Mouse (Mus musculus) gastrocnemius, postnatal 14 days (tissue): ENCODE measurements at regions not wholly inside any gene's neighbourhood (a gene's known extent, or its start where the extent isn't known, plus 50 kb on each side); places are given as distances from the start of the nearest gene placed in this dataset.
A peak's percentile ranks its signal among the peaks of the same experiment; 100 is the strongest.
"Not testable (repeated sequence)": the region's sequence is repeated elsewhere in the genome, so short reads cannot be mapped to it uniquely, and the experiment has no call there.

Source experiments
- DNase-seq: peaks from one replicate; pipeline ENCODE4 v3.0.0; 2021; ENCODE audit warnings: mixed read lengths
- intact Hi-C: fragments of 180-260 bp; cut with DNase I; formaldehyde crosslinking; loops from one replicate; pipeline ENCODE4 v1.15.1; 2025; ENCODE audit warnings: low total_unique reads

- DNase-seq = no peak
- intact Hi-C loops = no loop called here
Observed at GRCm38 (mm10) chr15:93096335-93096734, 178.6 kb downstream of the Gxylt1 start.

DNA sequence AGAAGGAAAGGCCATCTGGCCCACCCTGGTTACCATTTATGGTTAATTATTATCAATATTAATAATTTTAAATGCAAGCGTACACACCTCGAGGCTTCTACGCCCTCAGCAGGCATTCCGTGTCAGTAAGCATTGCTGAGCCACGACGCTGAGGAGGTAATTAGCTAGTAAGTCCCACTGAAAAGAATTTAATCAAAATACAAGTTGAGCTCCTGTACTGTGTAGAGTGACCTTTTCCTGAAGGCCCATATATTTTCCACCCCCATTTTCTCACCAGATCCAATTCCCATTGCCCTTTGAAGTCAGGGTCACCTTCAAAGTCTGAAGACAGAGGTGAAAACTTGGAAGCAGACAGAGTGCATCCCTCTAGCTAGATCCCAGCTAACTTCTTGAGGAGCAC is 179.8 kb downstream of the Gxylt1 start:
- intact Hi-C loops = no loop called here

GRCm38 (mm10) chr15:93094202-93095135 is 180.5 kb downstream of the Gxylt1 start:
- no peak for DNase-seq
- intact Hi-C loops = loop anchor here (5.0 kb wide), 1 partner anchor 118 kb away; no protein-coding TSS in a partner anchor

More for the DNA sequence above, 179.8 kb downstream of the Gxylt1 start:
- no peak for DNase-seq

GRCm38 (mm10) chr15:93091396-93091795 is 183.6 kb downstream of the Gxylt1 start:
- intact Hi-C loops = loop anchor here (5.0 kb wide), 1 partner anchor 121 kb away; no protein-coding TSS in a partner anchor
- DNase-seq = no peak

GRCm38 (mm10) chr15:93089347-93089746 is 185.6 kb downstream of the Gxylt1 start:
- intact Hi-C loops = no loop called here
- DNase-seq = peak; percentile 55

GRCm38 (mm10) chr15:93084967-93085617 is 189.9 kb downstream of the Gxylt1 start:
- peak; percentile 4 for DNase-seq
- intact Hi-C loops = no loop called here

DNA sequence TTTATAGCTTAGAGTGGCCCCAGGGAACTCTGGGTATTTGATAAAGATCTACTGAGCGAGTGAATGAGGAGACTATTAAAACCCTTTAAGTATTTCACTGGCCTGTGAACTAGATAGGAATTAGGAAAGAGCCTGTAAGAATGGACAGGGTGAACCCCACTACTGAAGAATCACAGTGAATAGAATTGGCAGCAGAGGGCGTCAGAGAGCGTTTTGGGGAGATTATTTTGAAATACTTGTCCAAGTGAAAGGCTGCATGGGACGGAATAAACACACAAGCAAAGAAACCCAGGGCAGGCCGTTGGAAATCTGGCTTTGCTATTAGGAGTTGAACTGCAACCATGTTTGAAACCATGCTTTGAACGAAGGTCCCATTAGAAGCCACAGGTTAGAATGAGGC is 200.9 kb downstream of the Gxylt1 start:
- no peak for DNase-seq
- intact Hi-C loops = no loop called here

DNA sequence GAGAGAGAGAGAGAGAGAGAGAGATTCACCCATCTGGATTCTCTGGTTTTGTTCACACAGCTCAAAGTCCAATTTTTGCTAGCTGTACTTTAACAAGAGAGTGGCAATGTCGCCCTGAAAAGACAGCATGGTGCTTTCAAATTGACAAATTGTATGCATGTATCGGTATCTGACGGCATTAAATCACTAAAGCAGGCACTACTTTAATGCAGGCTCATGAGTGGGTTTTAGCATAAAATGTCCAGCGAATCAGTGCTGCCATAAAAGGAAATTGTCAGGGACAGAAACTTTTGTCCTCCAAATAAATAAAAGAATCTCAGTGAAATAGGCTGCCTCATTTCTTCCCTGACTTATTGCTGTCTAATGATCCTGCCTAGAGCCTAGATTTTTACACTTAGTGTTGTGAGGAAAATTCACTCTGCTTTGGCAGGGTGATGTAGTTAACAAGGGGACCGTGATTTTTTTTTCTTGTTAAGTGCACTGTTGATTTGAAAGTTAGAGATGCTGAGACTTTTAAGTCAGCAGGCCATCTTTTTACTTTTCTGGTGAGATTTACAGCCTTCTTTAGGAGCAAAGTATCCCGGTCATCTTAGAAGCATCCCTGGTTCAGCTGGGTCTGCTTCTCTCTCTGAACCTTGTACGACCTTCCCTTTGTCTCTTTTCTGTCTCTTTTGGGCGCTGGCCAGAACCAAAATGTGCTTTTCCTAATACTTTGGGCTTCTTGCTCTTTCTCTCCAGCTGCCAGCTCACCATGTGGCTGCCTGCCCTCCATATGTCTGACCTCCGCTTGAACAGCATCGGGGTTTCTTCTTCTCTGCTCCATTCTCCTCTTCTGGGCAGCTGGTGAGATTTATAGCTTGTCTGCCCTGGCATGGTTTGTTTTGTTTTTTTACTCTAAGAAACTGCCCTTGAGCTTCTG is 212.5 kb downstream of the Gxylt1 start:
- intact Hi-C loops = no loop called here
- peak; percentile 14 for DNase-seq

- intact Hi-C loops = no loop called here
- DNase-seq = no peak
Observed at GRCm38 (mm10) chr15:93053471-93053870, 221.5 kb downstream of the Gxylt1 start.

DNA sequence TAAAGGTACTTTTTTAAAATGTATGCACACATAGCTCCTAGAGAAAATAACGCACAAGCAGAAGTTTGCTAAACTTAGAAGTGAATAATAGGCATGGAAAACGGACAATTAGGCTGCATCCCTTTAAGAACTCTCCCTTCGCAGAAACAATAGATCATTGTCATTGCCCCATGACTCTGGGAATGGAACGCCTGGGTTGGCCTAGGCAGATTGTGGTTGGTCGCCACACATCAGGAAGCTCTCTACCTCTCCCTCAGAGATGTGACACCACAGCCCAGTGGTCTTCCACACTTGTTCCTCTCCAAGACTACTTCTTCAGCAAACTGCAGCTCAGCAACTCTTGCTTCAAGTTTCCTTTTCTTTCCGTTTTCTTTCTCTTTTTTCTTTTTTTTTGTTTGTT is 247.8 kb downstream of the Gxylt1 start:
- no peak for DNase-seq
- intact Hi-C loops = no loop called here

GRCm38 (mm10) chr15:93026456-93027078 is 248.4 kb downstream of the Gxylt1 start:
- no peak for DNase-seq
- intact Hi-C loops = no loop called here

DNA sequence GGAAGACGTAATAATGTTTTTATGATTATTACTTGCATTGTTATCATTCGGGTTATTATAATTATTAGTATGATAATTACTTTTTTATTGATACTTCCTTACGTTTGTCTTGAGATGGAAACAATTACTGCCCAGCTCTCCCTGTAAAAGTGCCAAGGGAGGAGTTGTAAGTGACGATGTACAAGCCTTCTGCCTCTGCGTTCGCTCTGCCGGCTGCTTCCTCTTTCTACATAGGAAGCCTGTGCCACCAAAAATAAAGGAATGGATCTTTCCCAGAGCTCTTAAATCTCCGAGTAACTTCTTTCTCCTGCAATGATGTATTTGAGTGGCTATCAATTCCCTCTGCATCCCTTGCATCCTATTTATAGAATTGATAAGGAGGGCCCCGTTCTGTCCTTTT is 249.2 kb downstream of the Gxylt1 start:
- intact Hi-C loops = no loop called here
- no peak for DNase-seq

DNA sequence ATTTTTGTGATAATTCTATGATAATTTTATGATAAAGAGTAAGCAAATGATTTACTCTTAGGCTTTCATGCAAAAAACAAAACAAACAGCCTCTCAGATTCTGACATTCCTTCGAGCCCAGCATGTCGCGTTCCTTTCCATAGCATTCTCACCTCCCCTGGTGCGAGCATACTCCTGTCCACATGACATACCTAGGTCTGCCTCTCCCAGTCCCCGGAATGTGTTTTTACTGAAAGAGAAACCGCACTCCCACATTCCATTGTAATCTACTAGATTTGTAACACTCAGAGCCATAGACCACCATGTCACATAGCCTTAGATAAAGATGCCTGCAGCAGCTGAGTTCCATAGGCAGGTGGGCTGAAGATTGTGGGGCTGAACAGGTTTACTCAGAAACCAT is 250.8 kb downstream of the Gxylt1 start:
- no peak for DNase-seq
- intact Hi-C loops = no loop called here

GRCm38 (mm10) chr15:93011166-93011565 is 263.8 kb downstream of the Gxylt1 start:
- intact Hi-C loops = no loop called here
- DNase-seq = no peak

DNA sequence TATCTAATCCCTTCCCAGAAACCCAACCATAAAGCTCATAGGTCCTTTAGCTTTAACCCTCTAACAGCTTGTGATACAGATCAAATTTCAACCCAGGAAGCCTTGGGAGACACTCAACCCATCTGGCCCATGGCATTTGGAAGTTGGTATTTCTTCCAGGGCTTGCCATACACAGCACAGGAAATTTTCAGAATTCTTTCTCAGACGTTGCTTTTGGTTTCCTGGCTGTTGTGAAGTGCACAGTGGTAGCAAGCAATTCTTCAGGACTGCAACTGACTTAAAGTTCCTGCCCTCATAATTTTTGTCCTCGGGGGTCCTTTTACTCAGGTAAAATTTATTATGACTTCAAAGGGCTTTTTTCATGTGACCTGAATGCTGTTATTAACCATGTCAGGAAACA is 264.4 kb downstream of the Gxylt1 start:
- intact Hi-C loops = no loop called here
- DNase-seq = no peak

GRCm38 (mm10) chr15:93005751-93006231 is 269.2 kb downstream of the Gxylt1 start:
- DNase-seq = no peak

GRCm38 (mm10) chr15:93005186-93005585 is 269.8 kb downstream of the Gxylt1 start:
- DNase-seq, intact Hi-C loops: not testable (repeated sequence)

More at GRCm38 (mm10) chr15:93005751-93006231, 269.2 kb downstream of the Gxylt1 start:
- intact Hi-C loops = no loop called here

DNA sequence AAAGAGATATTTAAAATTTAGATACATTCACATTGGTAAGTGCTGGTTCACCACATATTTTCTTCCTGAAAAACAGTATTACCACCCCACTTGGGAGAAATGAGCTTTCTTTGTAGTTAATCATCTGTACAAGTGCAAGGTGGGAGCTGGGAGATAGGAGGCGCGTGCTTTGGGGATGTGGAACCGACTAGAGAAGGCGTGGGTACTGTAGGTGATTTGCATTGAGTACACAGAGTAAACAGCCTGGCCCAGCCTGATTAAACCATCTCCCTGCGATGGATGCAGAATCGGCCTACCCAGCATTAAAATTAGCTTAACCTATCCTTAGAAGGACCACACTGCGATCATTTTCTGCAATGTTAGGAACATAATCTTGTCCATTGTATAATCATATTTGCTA is 270.4 kb downstream of the Gxylt1 start:
- DNase-seq = no peak
- intact Hi-C loops = no loop called here

DNA sequence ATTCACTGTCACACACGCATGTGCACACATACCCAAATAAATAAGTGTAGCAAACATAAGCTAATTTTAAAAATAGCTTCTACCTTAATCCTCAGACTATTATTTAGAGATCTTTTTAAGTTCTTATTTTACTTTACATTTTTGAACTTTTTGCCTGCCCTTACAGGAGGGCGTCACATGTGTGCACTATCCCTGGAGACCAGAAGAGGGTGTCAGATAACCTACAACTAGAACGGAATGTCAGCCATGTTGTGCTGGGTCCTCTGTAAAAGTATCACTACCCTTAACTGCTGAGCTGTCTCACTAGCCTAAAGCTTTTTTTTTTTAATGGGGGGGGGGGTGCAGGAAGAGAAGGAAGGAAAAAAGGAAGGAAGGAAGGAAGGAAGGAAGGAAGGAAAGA is 271.7 kb downstream of the Gxylt1 start:
- no peak for DNase-seq
- intact Hi-C loops = no loop called here
